Mouse (Mus musculus) forebrain, embryonic 11.5 days (tissue): ENCODE measurements around the gene Sulf2. TPM values are rescaled to one million over a fixed set of nuclear protein-coding genes. Genes with fewer than 3 reads are reported as not detected.
"Not testable (repeated sequence)": the region's sequence is repeated elsewhere in the genome, so short reads cannot be mapped to it uniquely, and the experiment has no call there.

Source experiments
- ATAC-seq: fragments of 200-750 bp; cut with Nextera tagmentation; replicated peaks from 2 replicates; pipeline ENCODE4 v1.8.0; 2017; ENCODE audit warnings: moderate TSS enrichment; ENCODE audit not compliant: low FRiP score
- DNase-seq: peaks from one replicate; pipeline ENCODE4 v3.0.0-alpha.2; 2017; ENCODE audit warnings: low spot score
- H3K27ac ChIP-seq: fragments of 300-500 bp; sonication (generic); 2 replicates; pipeline ENCODE4 v1.5.1; 2014; ENCODE audit warnings: low read depth, low read length
- H3K27me3 ChIP-seq: fragments of 300-500 bp; sonication (generic); 2 replicates; pipeline ENCODE4 v1.6.1; 2014; ENCODE audit warnings: mild to moderate bottlenecking, low read length, mixed read lengths; ENCODE audit not compliant: control insufficient read depth, insufficient read depth
- H3K36me3 ChIP-seq: fragments of 300-500 bp; sonication (generic); 2 replicates; pipeline ENCODE4 v1.6.1; 2014; ENCODE audit warnings: mild to moderate bottlenecking, low read length, moderate library complexity, mixed read lengths; ENCODE audit not compliant: control insufficient read depth, insufficient read depth
- H3K4me1 ChIP-seq: fragments of 300-500 bp; sonication (generic); replicated peaks from 2 replicates; pipeline ENCODE4 v1.6.1; 2014; ENCODE audit warnings: low read length, mixed read lengths; ENCODE audit not compliant: control insufficient read depth, insufficient read depth
- H3K4me2 ChIP-seq: fragments of 300-500 bp; sonication (generic); 2 replicates; pipeline ENCODE4 v1.6.1; 2014; ENCODE audit warnings: low read depth, mild to moderate bottlenecking, low read length, moderate library complexity, mixed read lengths; ENCODE audit not compliant: severe bottlenecking
- H3K4me3 ChIP-seq: fragments of 300-500 bp; sonication (generic); 2 replicates; pipeline ENCODE4 v1.5.1; 2014; ENCODE audit warnings: low read depth, low read length
- H3K9ac ChIP-seq: fragments of 300-500 bp; sonication (generic); 2 replicates; pipeline ENCODE4 v1.6.1; 2014; ENCODE audit warnings: low read length
- H3K9me3 ChIP-seq: fragments of 300-500 bp; sonication (generic); 2 replicates; pipeline ENCODE4 v1.6.1; 2016; ENCODE audit warnings: low read length, mixed read lengths; ENCODE audit not compliant: control insufficient read depth
- WGBS: fragments of 180-500 bp; shearing (Covaris S2); extraction: QIAGEN DNeasy Blood & Tissue Kit; methylation state at CpG from one replicate; pipeline ENCODE4 v1.1.7; 2014; 5-methylcytosine and 5-hydroxymethylcytosine counted together
- polyA plus RNA-seq: library from polyadenylated mRNA; unstranded; fragments of >200 nt; fragmentation: Nextera tagmentation; extraction: Ambion mirVana; gene quantifications from 2 replicates; pipeline ENCODE4 v1.2.1, GENCODE M21; 2014

The Sulf2 gene
- polyA plus RNA-seq, 1 experiment from 2014 or later: 97.9 TPM

- Histone ChIP-seq H3K4me2 (no peak overlapping the region), H3K36me3 (no peaks in the 10 kb centered on the region), H3K9me3 (no peaks in the 10 kb centered on the region), H3K9ac (no peak overlapping the region), H3K4me3 (no peak overlapping the region), H3K4me1 (no peaks in the 10 kb centered on the region; the same call in 1 of the 2 replicates), H3K27ac (no peak overlapping the region), H3K27me3 (peaks cover 5% of the 10 kb centered on the region; the same call in 1 of the 2 replicates)
- DNase-seq (no peak), ATAC-seq (no peak)
- 68% methylated on average over 8 of the region's 8 CpGs for WGBS
These were observed 35.4 kb upstream of the Sulf2 start for GRCm38 (mm10) chr2:166190816-166191215.

GRCm38 (mm10) chr2:166189191-166189590 is 33.7 kb upstream of the Sulf2 start:
- DNase-seq: no peak
- WGBS: 95% methylated on average over 11 of the region's 11 CpGs
- no peaks in the 10 kb centered on the region; the same call in 1 of the 2 replicates for H3K4me1 ChIP-seq
- peaks cover 5% of the 10 kb centered on the region; the same call in 1 of the 2 replicates for H3K27me3 ChIP-seq
- H3K4me3 ChIP-seq: no peak overlapping the region
- no peaks in the 10 kb centered on the region for H3K9me3 ChIP-seq
- no peak overlapping the region for H3K4me2 ChIP-seq
- no peak for ATAC-seq
- H3K36me3 ChIP-seq: no peaks in the 10 kb centered on the region
- no peak overlapping the region for H3K27ac ChIP-seq
- H3K9ac ChIP-seq: no peak overlapping the region

GRCm38 (mm10) chr2:166187874-166188453 is 32.5 kb upstream of the Sulf2 start:
- not testable (repeated sequence) for H3K4me3 ChIP-seq, H3K4me1 ChIP-seq, H3K27ac ChIP-seq, H3K27me3 ChIP-seq, H3K4me2 ChIP-seq, H3K9me3 ChIP-seq, H3K36me3 ChIP-seq, ATAC-seq, H3K9ac ChIP-seq, DNase-seq
- 58% methylated on average over 8 of the region's 11 CpGs for WGBS

GRCm38 (mm10) chr2:166187319-166187718 is 31.9 kb upstream of the Sulf2 start:
- not testable (repeated sequence) for H3K4me3 ChIP-seq, ATAC-seq, H3K4me2 ChIP-seq, H3K9me3 ChIP-seq, H3K27me3 ChIP-seq, H3K4me1 ChIP-seq, DNase-seq, H3K9ac ChIP-seq, H3K27ac ChIP-seq, H3K36me3 ChIP-seq
- 54% methylated on average over 7 of the region's 8 CpGs for WGBS

GRCm38 (mm10) chr2:166186244-166186948 is 30.9 kb upstream of the Sulf2 start:
- Histone ChIP-seq H3K36me3 (no peaks in the 10 kb centered on the region), H3K27me3 (peaks cover 5% of the 10 kb centered on the region; the same call in 1 of the 2 replicates), H3K27ac (no peak overlapping the region), H3K4me3 (no peak overlapping the region), H3K4me1 (no peaks in the 10 kb centered on the region; the same call in 1 of the 2 replicates), H3K9ac (no peak overlapping the region), H3K9me3 (peaks cover 2% of the 10 kb centered on the region; the same call in 1 of the 2 replicates), H3K4me2 (no peak overlapping the region)
- ATAC-seq (no peak), DNase-seq (no peak)
- 86% methylated on average over 16 of the region's 16 CpGs for WGBS

GRCm38 (mm10) chr2:166185768-166186167 is 30.3 kb upstream of the Sulf2 start:
- DNase-seq (no peak), ATAC-seq (no peak)
- Histone ChIP-seq H3K9me3 (peaks cover 2% of the 10 kb centered on the region; the same call in 1 of the 2 replicates), H3K36me3 (no peaks in the 10 kb centered on the region), H3K27me3 (peaks cover 5% of the 10 kb centered on the region; the same call in 1 of the 2 replicates), H3K4me2 (no peak overlapping the region), H3K27ac (no peak overlapping the region), H3K9ac (no peak overlapping the region), H3K4me3 (no peak overlapping the region), H3K4me1 (peaks cover 2% of the 10 kb centered on the region; the same call in 1 of the 2 replicates)
- 79% methylated on average over 6 of the region's 6 CpGs for WGBS

- no peak overlapping the region for H3K9ac ChIP-seq
- peak; percentile 71 for DNase-seq
- no peak overlapping the region for H3K4me2 ChIP-seq
- H3K4me3 ChIP-seq: no peak overlapping the region
- no peak for ATAC-seq
- peaks cover 5% of the 10 kb centered on the region; the same call in 1 of the 2 replicates for H3K27me3 ChIP-seq
- peaks cover 2% of the 10 kb centered on the region; the same call in 1 of the 2 replicates for H3K9me3 ChIP-seq
- H3K4me1 ChIP-seq: peaks cover 13% of the 10 kb centered on the region
- H3K36me3 ChIP-seq: no peaks in the 10 kb centered on the region
- WGBS: 54% methylated on average over 6 of the region's 6 CpGs
- no peak overlapping the region for H3K27ac ChIP-seq
These were observed 29.0 kb upstream of the Sulf2 start for GRCm38 (mm10) chr2:166184417-166184816.

- no peak for ATAC-seq
- Histone ChIP-seq H3K9ac (no peak overlapping the region), H3K9me3 (peaks cover 2% of the 10 kb centered on the region; the same call in 1 of the 2 replicates), H3K4me3 (no peak overlapping the region), H3K4me2 (no peak overlapping the region), H3K27me3 (peaks cover 4% of the 10 kb centered on the region; the same call in 1 of the 2 replicates), H3K27ac (no peak overlapping the region), H3K36me3 (no peaks in the 10 kb centered on the region), H3K4me1 (peaks cover 14% of the 10 kb centered on the region)
- WGBS: 83% methylated on average over 15 of the region's 15 CpGs
- DNase-seq: no peak
These were observed 26.7 kb upstream of the Sulf2 start for GRCm38 (mm10) chr2:166182009-166182685.
